Mouse (Mus musculus): ENCODE measurements around the gene H2al2a.
"Not testable (repeated sequence)": the region's sequence is repeated elsewhere in the genome, so short reads cannot be mapped to it uniquely, and the experiment has no call there.

GRCm38 (mm10) chr2:17978251-17978650 lies 18.5 kb downstream of the H2al2a start:
- TF ChIP-seq CTCF (IDR thresholded peaks at IDR 0.05; ENCODE audit: borderline replicate concordance, insufficient read depth, low read depth, low read length); POLR2A (IDR thresholded peaks at IDR 0.05; ENCODE audit: borderline replicate concordance, insufficient read depth, low read length): not testable (repeated sequence)
